Mouse (Mus musculus): ENCODE measurements around the gene Ugt1a6a. TPM values are rescaled to one million over a fixed set of nuclear protein-coding genes. Genes with fewer than 3 reads are reported as not detected.

The Ugt1a6a gene
- polyA plus RNA-seq, 1 experiment = 2.1 TPM

- H3K4me1 ChIP-seq (ENCODE audit: control insufficient read depth, insufficient read depth, insufficient read length, low read length) = no peaks in the 10 kb centered on the region
- H3K27ac ChIP-seq (ENCODE audit: insufficient read depth, low read depth, low read length) = no peak overlapping the region
- no peaks in the 10 kb centered on the region for H3K27me3 ChIP-seq (ENCODE audit: control insufficient read depth, insufficient read depth, low read length)
- H3K36me3 ChIP-seq (ENCODE audit: control insufficient read depth, insufficient read depth, low read length) = no peaks in the 10 kb centered on the region
- WGBS = 56% methylated on average over 5 of the region's 5 CpGs
- H3K4me3 ChIP-seq (ENCODE audit: low read depth, low read length) = no peak overlapping the region
- TF ChIP-seq POLR2A (IDR thresholded peaks at IDR 0.05; ENCODE audit: low read depth, low read length) (no peak), CTCF (IDR thresholded peaks at IDR 0.05; ENCODE audit: extremely low read depth, insufficient read length, insufficient replicate concordance, low read depth, low read length) (no peak)
Observed at GRCm38 (mm10) chr1:88237311-88237710, 102.7 kb downstream of the Ugt1a6a start.

GRCm38 (mm10) chr1:88238771-88239170 is 104.2 kb downstream of the Ugt1a6a start:
- Histone ChIP-seq H3K36me3 (ENCODE audit: control insufficient read depth, insufficient read depth, low read length) (no peaks in the 10 kb centered on the region), H3K4me3 (ENCODE audit: low read depth, low read length) (no peak overlapping the region), H3K4me1 (ENCODE audit: control insufficient read depth, insufficient read depth, insufficient read length, low read length) (no peaks in the 10 kb centered on the region), H3K27me3 (ENCODE audit: control insufficient read depth, insufficient read depth, low read length) (no peaks in the 10 kb centered on the region), H3K27ac (ENCODE audit: insufficient read depth, low read depth, low read length) (no peak overlapping the region)
- TF ChIP-seq CTCF (IDR thresholded peaks at IDR 0.05; ENCODE audit: extremely low read depth, insufficient read length, insufficient replicate concordance, low read depth, low read length) (no peak), POLR2A (IDR thresholded peaks at IDR 0.05; ENCODE audit: low read depth, low read length) (no peak)
- WGBS = 77% methylated on average over 6 of the region's 6 CpGs

GRCm38 (mm10) chr1:88240072-88240471 is 105.5 kb downstream of the Ugt1a6a start:
- TF ChIP-seq CTCF (IDR thresholded peaks at IDR 0.05; ENCODE audit: extremely low read depth, insufficient read length, insufficient replicate concordance, low read depth, low read length) (no peak), POLR2A (IDR thresholded peaks at IDR 0.05; ENCODE audit: low read depth, low read length) (no peak)
- H3K4me3 ChIP-seq (ENCODE audit: low read depth, low read length) = no peak overlapping the region
- WGBS = 66% methylated on average over 5 of the region's 5 CpGs
- H3K27ac ChIP-seq (ENCODE audit: insufficient read depth, low read depth, low read length) = no peak overlapping the region
- H3K27me3 ChIP-seq (ENCODE audit: control insufficient read depth, insufficient read depth, low read length) = no peaks in the 10 kb centered on the region
- no peaks in the 10 kb centered on the region for H3K36me3 ChIP-seq (ENCODE audit: control insufficient read depth, insufficient read depth, low read length)
- H3K4me1 ChIP-seq (ENCODE audit: control insufficient read depth, insufficient read depth, insufficient read length, low read length) = no peaks in the 10 kb centered on the region

GRCm38 (mm10) chr1:88240579-88240978 is 106.0 kb downstream of the Ugt1a6a start:
- Histone ChIP-seq H3K27ac (ENCODE audit: insufficient read depth, low read depth, low read length) (no peak overlapping the region), H3K27me3 (ENCODE audit: control insufficient read depth, insufficient read depth, low read length) (no peaks in the 10 kb centered on the region), H3K36me3 (ENCODE audit: control insufficient read depth, insufficient read depth, low read length) (no peaks in the 10 kb centered on the region), H3K4me1 (ENCODE audit: control insufficient read depth, insufficient read depth, insufficient read length, low read length) (no peaks in the 10 kb centered on the region), H3K4me3 (ENCODE audit: low read depth, low read length) (no peak overlapping the region)
- WGBS = 76% methylated on average over 4 of the region's 4 CpGs
- TF ChIP-seq CTCF (IDR thresholded peaks at IDR 0.05; ENCODE audit: extremely low read depth, insufficient read length, insufficient replicate concordance, low read depth, low read length) (no peak), POLR2A (IDR thresholded peaks at IDR 0.05; ENCODE audit: low read depth, low read length) (no peak)

GRCm38 (mm10) chr1:88243861-88244260 is 109.3 kb downstream of the Ugt1a6a start:
- no peaks in the 10 kb centered on the region for H3K27me3 ChIP-seq (ENCODE audit: control insufficient read depth, insufficient read depth, low read length)
- no peaks in the 10 kb centered on the region for H3K36me3 ChIP-seq (ENCODE audit: control insufficient read depth, insufficient read depth, low read length)
- H3K4me1 ChIP-seq (ENCODE audit: control insufficient read depth, insufficient read depth, insufficient read length, low read length) = peaks cover 3% of the 10 kb centered on the region; the same call in 1 of the 2 replicates
- 66% methylated on average over 5 of the region's 5 CpGs for WGBS
- no peak overlapping the region for H3K4me3 ChIP-seq (ENCODE audit: low read depth, low read length)
- no peak for TF ChIP-seq CTCF (IDR thresholded peaks at IDR 0.05; ENCODE audit: extremely low read depth, insufficient read length, insufficient replicate concordance, low read depth, low read length)
- TF ChIP-seq POLR2A (IDR thresholded peaks at IDR 0.05; ENCODE audit: low read depth, low read length) = no peak
- H3K27ac ChIP-seq (ENCODE audit: insufficient read depth, low read depth, low read length) = no peak overlapping the region

- no peak overlapping the region for H3K4me3 ChIP-seq (ENCODE audit: low read depth, low read length)
- no peak overlapping the region for H3K27ac ChIP-seq (ENCODE audit: insufficient read depth, low read depth, low read length)
- H3K4me1 ChIP-seq (ENCODE audit: control insufficient read depth, insufficient read depth, insufficient read length, low read length) = peaks cover 3% of the 10 kb centered on the region; the same call in 1 of the 2 replicates
- no peaks in the 10 kb centered on the region for H3K36me3 ChIP-seq (ENCODE audit: control insufficient read depth, insufficient read depth, low read length)
- no peaks in the 10 kb centered on the region for H3K27me3 ChIP-seq (ENCODE audit: control insufficient read depth, insufficient read depth, low read length)
- TF ChIP-seq CTCF (IDR thresholded peaks at IDR 0.05; ENCODE audit: extremely low read depth, insufficient read length, insufficient replicate concordance, low read depth, low read length) (no peak), POLR2A (IDR thresholded peaks at IDR 0.05; ENCODE audit: low read depth, low read length) (no peak)
- WGBS = 71% methylated on average over 6 of the region's 6 CpGs
Observed at GRCm38 (mm10) chr1:88245881-88246280, 111.3 kb downstream of the Ugt1a6a start.

GRCm38 (mm10) chr1:88246386-88246785 is 111.8 kb downstream of the Ugt1a6a start:
- Histone ChIP-seq H3K27ac (ENCODE audit: insufficient read depth, low read depth, low read length) (no peak overlapping the region), H3K4me3 (ENCODE audit: low read depth, low read length) (no peak overlapping the region), H3K4me1 (ENCODE audit: control insufficient read depth, insufficient read depth, insufficient read length, low read length) (peaks cover 3% of the 10 kb centered on the region; the same call in 1 of the 2 replicates), H3K36me3 (ENCODE audit: control insufficient read depth, insufficient read depth, low read length) (no peaks in the 10 kb centered on the region), H3K27me3 (ENCODE audit: control insufficient read depth, insufficient read depth, low read length) (no peaks in the 10 kb centered on the region)
- WGBS = 42% methylated on average over 6 of the region's 6 CpGs
- TF ChIP-seq POLR2A (IDR thresholded peaks at IDR 0.05; ENCODE audit: low read depth, low read length) (no peak), CTCF (IDR thresholded peaks at IDR 0.05; ENCODE audit: extremely low read depth, insufficient read length, insufficient replicate concordance, low read depth, low read length) (no peak)

Measured in small intestine, adult 2 months (tissue).